ENCODE assay signal across 15 mouse cellular contexts in genomic region chr1:36534595-36535058, GRCm38 (mm10). TPM values are rescaled to one million over a fixed set of nuclear protein-coding genes. Genes with fewer than 3 reads are reported as not detected.
DNase-seq lines count a peak whose midpoint lies in the region; ATAC-seq and TF ChIP-seq lines count a peak whose summit lies in the region.
"Had no signal": no experiment of that assay in that cellular context is flagged by ENCODE, and none has a peak within 500 bp of the region (broad histone marks: within the 10 kb centered on the region; RNA-seq: fewer than 3 reads in every experiment).

No protein-coding gene starts in this region.

- H3K4me3 ChIP-seq in kidney, embryonic 14.5 days (ENCODE audit: low read length): no peak overlapping the region
- H3K4me3 ChIP-seq in lung, embryonic 14.5 days (ENCODE audit: low read depth, low read length): no peak overlapping the region
- no peak overlapping the region for H3K4me3 ChIP-seq in hindbrain, postnatal 0 days (ENCODE audit: low read length)
- no peak overlapping the region for H3K4me3 ChIP-seq in hindbrain, embryonic 14.5 days (replicated peaks; ENCODE audit: low read length)
- H3K4me3 ChIP-seq: limb, embryonic 13.5 days; midbrain, embryonic 12.5 days; neural tube, embryonic 15.5 days had no signal

- TF ChIP-seq CTCF in lung, embryonic 14.5 days (IDR thresholded peaks at IDR 0.05; ENCODE audit: low read depth): 0 out of 2 replicates have a peak, but pooled peaks have one; percentile 17
- TF ChIP-seq CTCF in hindbrain, postnatal 0 days (IDR thresholded peaks at IDR 0.05; ENCODE audit: low read depth): no peak

- no peak overlapping the region for H3K9ac ChIP-seq in kidney, embryonic 14.5 days (ENCODE audit: low read depth, low read length)
- no peak overlapping the region for H3K9ac ChIP-seq in lung, embryonic 14.5 days
- no peak overlapping the region for H3K9ac ChIP-seq in hindbrain, postnatal 0 days (replicated peaks; ENCODE audit: low read length)
- no peak overlapping the region for H3K9ac ChIP-seq in hindbrain, embryonic 14.5 days
- H3K9ac ChIP-seq: limb, embryonic 13.5 days; midbrain, embryonic 12.5 days; neural tube, embryonic 15.5 days had no signal

- H3K4me1 ChIP-seq in kidney, embryonic 14.5 days (ENCODE audit: control insufficient read depth, insufficient read depth, low read length): no peaks in the 10 kb centered on the region
- no peaks in the 10 kb centered on the region for H3K4me1 ChIP-seq in lung, embryonic 14.5 days (ENCODE audit: insufficient read depth)
- H3K4me1 ChIP-seq in hindbrain, postnatal 0 days (ENCODE audit: insufficient read depth, low read length): no peaks in the 10 kb centered on the region
- H3K4me1 ChIP-seq in hindbrain, embryonic 14.5 days (replicated peaks; ENCODE audit: control insufficient read depth, insufficient read depth, low read length): no peaks in the 10 kb centered on the region; the same call in 1 of the 2 replicates
- H3K4me1 ChIP-seq: neural tube, embryonic 15.5 days had no signal

- no peak overlapping the region for H3K4me2 ChIP-seq in kidney, embryonic 14.5 days (replicated peaks; ENCODE audit: low read depth, low read length)
- no peak overlapping the region for H3K4me2 ChIP-seq in lung, embryonic 14.5 days
- H3K4me2 ChIP-seq in hindbrain, postnatal 0 days (ENCODE audit: low read depth, low read length): no peak overlapping the region
- no peak overlapping the region for H3K4me2 ChIP-seq in hindbrain, embryonic 14.5 days (replicated peaks)
- H3K4me2 ChIP-seq: limb, embryonic 13.5 days; midbrain, embryonic 12.5 days; neural tube, embryonic 15.5 days had no signal

- 0 out of 2 replicates have a peak, but pooled peaks have one; percentile 12 for ATAC-seq in kidney, embryonic 14.5 days (ENCODE audit: low FRiP score, low TSS enrichment)
- ATAC-seq in lung, embryonic 14.5 days (ENCODE audit: insufficient read depth): no peak
- no peak for ATAC-seq in hindbrain, postnatal 0 days
- no peak for ATAC-seq in hindbrain, embryonic 14.5 days (ENCODE audit: low FRiP score)

- peaks cover 27% of the 10 kb centered on the region for H3K36me3 ChIP-seq in kidney, embryonic 14.5 days (ENCODE audit: control insufficient read depth, insufficient read depth, low read length)
- H3K36me3 ChIP-seq in lung, embryonic 14.5 days (ENCODE audit: insufficient read depth): peaks cover 32% of the 10 kb centered on the region; the same call in 1 of the 2 replicates
- H3K36me3 ChIP-seq in hindbrain, postnatal 0 days (ENCODE audit: insufficient read depth, low read length): peaks cover 9% of the 10 kb centered on the region; the same call in 1 of the 2 replicates
- peaks cover 6% of the 10 kb centered on the region for H3K36me3 ChIP-seq in hindbrain, embryonic 14.5 days (replicated peaks; ENCODE audit: control insufficient read depth, insufficient read depth)

- H3K27ac ChIP-seq in kidney, embryonic 14.5 days (ENCODE audit: low read depth, low read length): no peak overlapping the region
- no peak overlapping the region for H3K27ac ChIP-seq in lung, embryonic 14.5 days (ENCODE audit: low read depth)
- no peak overlapping the region for H3K27ac ChIP-seq in hindbrain, postnatal 0 days
- no peak overlapping the region for H3K27ac ChIP-seq in hindbrain, embryonic 14.5 days
- H3K27ac ChIP-seq: midbrain, embryonic 12.5 days; neural tube, embryonic 15.5 days had no signal

- no peak for DNase-seq in kidney, postnatal 10 days
- DNase-seq in MN1 (ENCODE audit: low spot score): peak; percentile 55
- peak; percentile 76 for DNase-seq in gastrocnemius, postnatal 25 days
- DNase-seq in lung, embryonic 14.5 days: no peak
- no peak for DNase-seq in hindbrain, postnatal 0 days (ENCODE audit: low spot score)
- no peak for DNase-seq in B cell, adult 2 months
- no peak for DNase-seq in hindbrain, embryonic 14.5 days (ENCODE audit: low spot score)
- DNase-seq: cerebellum, adult 9-11 months; thymus, postnatal 25 days had no signal

- H3K27me3 ChIP-seq in kidney, embryonic 14.5 days (ENCODE audit: control insufficient read depth, insufficient read depth, low read length): no peaks in the 10 kb centered on the region
- no peaks in the 10 kb centered on the region for H3K27me3 ChIP-seq in lung, embryonic 14.5 days (ENCODE audit: insufficient read depth, low read length)
- H3K27me3 ChIP-seq in hindbrain, postnatal 0 days (ENCODE audit: insufficient read depth, low read length): no peaks in the 10 kb centered on the region
- no peaks in the 10 kb centered on the region for H3K27me3 ChIP-seq in hindbrain, embryonic 14.5 days (ENCODE audit: control insufficient read depth, insufficient read depth, low read length)
- H3K27me3 ChIP-seq: limb, embryonic 13.5 days; midbrain, embryonic 12.5 days; neural tube, embryonic 15.5 days had no signal

- H3K9me3 ChIP-seq in kidney, embryonic 14.5 days (ENCODE audit: control insufficient read depth, low read length): no peaks in the 10 kb centered on the region
- no peaks in the 10 kb centered on the region for H3K9me3 ChIP-seq in lung, embryonic 14.5 days (ENCODE audit: low read depth, low read length)
- no peaks in the 10 kb centered on the region for H3K9me3 ChIP-seq in hindbrain, postnatal 0 days (ENCODE audit: low read length)
- H3K9me3 ChIP-seq in hindbrain, embryonic 14.5 days (ENCODE audit: control insufficient read depth, low read length): no peaks in the 10 kb centered on the region
- H3K9me3 ChIP-seq: limb, embryonic 13.5 days; midbrain, embryonic 12.5 days; neural tube, embryonic 15.5 days had no signal

- WGBS in kidney, embryonic 14.5 days: 70% methylated on average over 6 of the region's 6 CpGs
- 63% methylated on average over 6 of the region's 6 CpGs for WGBS in lung, embryonic 14.5 days
- 68% methylated on average over 6 of the region's 6 CpGs for WGBS in hindbrain, postnatal 0 days
- 91% methylated on average over 6 of the region's 6 CpGs for WGBS in hindbrain, embryonic 14.5 days

RNA-seq across cellular contexts. Expression of gene Ankrd23, which starts 2.1 kb away (rescaled TPM):
- polyA plus RNA-seq in kidney, embryonic 14.5 days (2014; fragmentation: Nextera tagmentation; extraction: Ambion mirVana): 10.5 and 14.6 TPM in 2 replicates
- 1,000 to 10,000 TPM; 1,576 to 3,128 TPM for total RNA-seq in gastrocnemius, postnatal 25 days (2021)
- 11.6 and 11.7 TPM in 2 replicates for polyA plus RNA-seq in lung, embryonic 14.5 days (2014; fragmentation: Nextera tagmentation; extraction: Ambion mirVana)
- 8.1 and 11.5 TPM in 2 replicates for total RNA-seq in hindbrain, postnatal 0 days (2014; rRNA removed)
- 11.2 and 12.7 TPM in 2 replicates for polyA plus RNA-seq in hindbrain, postnatal 0 days (2015; fragmentation: Nextera tagmentation; extraction: Ambion mirVana)
- 6.9 and 10.6 TPM in 2 replicates for polyA plus RNA-seq in hindbrain, embryonic 14.5 days (2014; fragmentation: Nextera tagmentation; extraction: Ambion mirVana)

RNA-seq across cellular contexts. Expression of gene Gm42417, which starts 4.6 kb away (rescaled TPM):
- polyA plus RNA-seq in kidney, embryonic 14.5 days (2014; fragmentation: Nextera tagmentation; extraction: Ambion mirVana): 0.26 TPM in 1 of 2 replicates, not detected in the other
- 1,000 to 10,000 TPM in 1 of 2 experiments, 100 to 1,000 TPM in 1; 766 to 1,527 TPM for total RNA-seq in gastrocnemius, postnatal 25 days (2021)
- polyA plus RNA-seq in lung, embryonic 14.5 days (2014; fragmentation: Nextera tagmentation; extraction: Ambion mirVana): not detected in 2 replicates
- total RNA-seq in hindbrain, postnatal 0 days (2014; rRNA removed): not detected in 2 replicates
- not detected in 2 replicates for polyA plus RNA-seq in hindbrain, postnatal 0 days (2015; fragmentation: Nextera tagmentation; extraction: Ambion mirVana)
- polyA plus RNA-seq in hindbrain, embryonic 14.5 days (2014; fragmentation: Nextera tagmentation; extraction: Ambion mirVana): 0.23 and 1.1 TPM in 2 replicates
- total RNA-seq: adrenal gland, adult 18-20 months had no signal
- polyA plus RNA-seq: midbrain, embryonic 12.5 days; small intestine, adult 2 months had no signal

RNA-seq across cellular contexts. Expression of gene Ankrd39, which starts 12.6 kb away (rescaled TPM):
- polyA plus RNA-seq in kidney, embryonic 14.5 days (2014; fragmentation: Nextera tagmentation; extraction: Ambion mirVana): 22.4 and 22.7 TPM in 2 replicates
- 1 to 10 TPM; 7.7 to 8.2 TPM for total RNA-seq in gastrocnemius, postnatal 25 days (2021)
- polyA plus RNA-seq in lung, embryonic 14.5 days (2014; fragmentation: Nextera tagmentation; extraction: Ambion mirVana): 18.9 and 19.9 TPM in 2 replicates
- total RNA-seq in hindbrain, postnatal 0 days (2014; rRNA removed): 38.1 and 55.1 TPM in 2 replicates
- polyA plus RNA-seq in hindbrain, postnatal 0 days (2015; fragmentation: Nextera tagmentation; extraction: Ambion mirVana): 30.8 and 32.5 TPM in 2 replicates
- polyA plus RNA-seq in hindbrain, embryonic 14.5 days (2014; fragmentation: Nextera tagmentation; extraction: Ambion mirVana): 23.9 and 26.9 TPM in 2 replicates

RNA-seq across cellular contexts. Expression of gene Cnnm3, which starts 23.0 kb away (rescaled TPM):
- 5.7 and 7.5 TPM in 2 replicates for polyA plus RNA-seq in kidney, embryonic 14.5 days (2014; fragmentation: Nextera tagmentation; extraction: Ambion mirVana)
- total RNA-seq in gastrocnemius, postnatal 25 days (2021): 1 to 10 TPM; 7.4 to 9.7 TPM
- polyA plus RNA-seq in lung, embryonic 14.5 days (2014; fragmentation: Nextera tagmentation; extraction: Ambion mirVana): 5.4 and 5.9 TPM in 2 replicates
- 28.4 and 35.9 TPM in 2 replicates for total RNA-seq in hindbrain, postnatal 0 days (2014; rRNA removed)
- 5.2 and 5.4 TPM in 2 replicates for polyA plus RNA-seq in hindbrain, postnatal 0 days (2015; fragmentation: Nextera tagmentation; extraction: Ambion mirVana)
- polyA plus RNA-seq in hindbrain, embryonic 14.5 days (2014; fragmentation: Nextera tagmentation; extraction: Ambion mirVana): 6.1 and 6.8 TPM in 2 replicates

RNA-seq across cellular contexts. Expression of gene Sema4c, which starts 23.5 kb away (rescaled TPM):
- polyA plus RNA-seq in kidney, embryonic 14.5 days (2014; fragmentation: Nextera tagmentation; extraction: Ambion mirVana): 4.8 and 6.0 TPM in 2 replicates
- 1 to 10 TPM; 5.1 to 6.0 TPM for total RNA-seq in gastrocnemius, postnatal 25 days (2021)
- polyA plus RNA-seq in lung, embryonic 14.5 days (2014; fragmentation: Nextera tagmentation; extraction: Ambion mirVana): 2.2 and 2.7 TPM in 2 replicates
- 32.3 and 40.5 TPM in 2 replicates for total RNA-seq in hindbrain, postnatal 0 days (2014; rRNA removed)
- 14.4 and 14.7 TPM in 2 replicates for polyA plus RNA-seq in hindbrain, postnatal 0 days (2015; fragmentation: Nextera tagmentation; extraction: Ambion mirVana)
- 3.1 and 3.8 TPM in 2 replicates for polyA plus RNA-seq in hindbrain, embryonic 14.5 days (2014; fragmentation: Nextera tagmentation; extraction: Ambion mirVana)

Comparison
In these comparisons a context has a peak if more than half of its experiments do, and no peak if none do; other contexts are left out.
1. DNase-seq: peak in MN1 (single experiment) and gastrocnemius, postnatal 25 days (single experiment); none in kidney, postnatal 10 days (single experiment), lung, embryonic 14.5 days (single experiment), hindbrain, postnatal 0 days (single experiment), B cell, adult 2 months (0 of 2) and hindbrain, embryonic 14.5 days (single experiment).